Mouse (Mus musculus): ENCODE measurements around the gene Ncoa1. TPM values are rescaled to one million over a fixed set of nuclear protein-coding genes. Genes with fewer than 3 reads are reported as not detected.

Gene Ncoa1
- total and polyA plus RNA-seq, 3 experiments = 36.0 to 65.0 (median 45.0) TPM

GRCm38 (mm10) chr12:4237481-4237880, 239.5 kb downstream of the Ncoa1 start:
- no peak overlapping the region for H3K4me3 ChIP-seq (ENCODE audit: control insufficient read depth in 1 of 2, insufficient read depth in 1 of 2, low read depth in 2 of 2, low read length in 2 of 2)

GRCm38 (mm10) chr12:4233572-4234508, 243.1 kb downstream of the Ncoa1 start, which contains the start of the genes Ptrhd1 and Cenpo:
TSS of gene Ptrhd1 (plus strand) at chr12:4234027.
TSS of gene Cenpo (minus strand) at chr12:4234294.
- DNase-seq (ENCODE audit: low read depth, low spot score) = peak; percentile 99
- H3K79me2 ChIP-seq (ENCODE audit: control insufficient read depth, insufficient read depth, low read length, poor library complexity) = peaks cover 26% of the 10 kb centered on the region
- H3K9me3 ChIP-seq (replicated peaks; ENCODE audit: insufficient read depth, low read length) = no peaks in the 10 kb centered on the region
- H3K4me1 ChIP-seq (ENCODE audit: control insufficient read depth in 1 of 2, insufficient read depth in 2 of 2, low read length in 2 of 2) = peaks cover 0 to 6% of the 10 kb centered on the region in 2 experiments; a peak in 3 of 4 replicates
- no peaks in the 10 kb centered on the region for H3K27me3 ChIP-seq (ENCODE audit: control insufficient read depth in 1 of 2, insufficient read depth in 2 of 2, low read length in 2 of 2)
- peak within 1 kb of the TSS; percentile 84 for H3K9ac ChIP-seq (ENCODE audit: control insufficient read depth, low read depth, low read length, poor library complexity, severe bottlenecking)
- H3K36me3 ChIP-seq (ENCODE audit: control insufficient read depth in 1 of 2, insufficient read depth in 2 of 2, low read length in 2 of 2) = peaks cover 5 to 16% of the 10 kb centered on the region in 2 experiments
- peak within 1 kb of the TSS; percentile 69 to 94 for H3K4me3 ChIP-seq (ENCODE audit: control insufficient read depth in 1 of 2, insufficient read depth in 1 of 2, low read depth in 2 of 2, low read length in 2 of 2)
- peak within 1 kb of the TSS; percentile 95 for H3K27ac ChIP-seq (ENCODE audit: control insufficient read depth, low read depth, low read length)
- peak; percentile 42; the same call in 1 of the 2 replicates for TF ChIP-seq POLR2AphosphoS2 (IDR thresholded peaks at IDR 0.05; ENCODE audit: low read length)
- TF ChIP-seq EP300 (IDR thresholded peaks at IDR 0.05; ENCODE audit: low read depth in 1 of 2, low read length in 2 of 2) = peak in 1 of 2 experiments; percentile 51; a peak in 2 of 4 replicates
- TF ChIP-seq RCOR1 (IDR thresholded peaks at IDR 0.05; ENCODE audit: low read depth, low read length) = no peak
- TF ChIP-seq TBP (IDR thresholded peaks at IDR 0.05; ENCODE audit: low read depth, low read length) = peak; percentile 84
- TF ChIP-seq POLR2AphosphoS5 (IDR thresholded peaks at IDR 0.05; ENCODE audit: borderline replicate concordance, low read depth, low read length) = peak; percentile 30; the same call in 1 of the 2 replicates
- peak; percentile 78 for TF ChIP-seq MXI1 (IDR thresholded peaks at IDR 0.05; ENCODE audit: low read depth, low read length)
- TF ChIP-seq SMC3 (IDR thresholded peaks at IDR 0.05; ENCODE audit: low read depth, low read length) = no peak
- peak; percentile 98 for TF ChIP-seq E2F4 (IDR thresholded peaks at IDR 0.05; ENCODE audit: borderline replicate concordance, low read depth, low read length)
- TF ChIP-seq CHD2 (IDR thresholded peaks at IDR 0.05; ENCODE audit: low read length) = no peak
- peak; percentile 95 for TF ChIP-seq MYB (IDR thresholded peaks at IDR 0.05; ENCODE audit: low read depth, low read length)
- peak; percentile 86 for TF ChIP-seq KAT2A (conservative IDR thresholded peaks at IDR 0.05; ENCODE audit: low read depth, low read length)
- TF ChIP-seq NRF1 (IDR thresholded peaks at IDR 0.05; ENCODE audit: insufficient read depth, low read depth, low read length, poor library complexity, severe bottlenecking) = peak; percentile 99
- TF ChIP-seq BHLHE40 (IDR thresholded peaks at IDR 0.05; ENCODE audit: borderline replicate concordance, low read depth, low read length) = no peak
- no peak for TF ChIP-seq ZNF384 (IDR thresholded peaks at IDR 0.05; ENCODE audit: low read depth, low read length)
- peak; percentile 92 for TF ChIP-seq MYC (IDR thresholded peaks at IDR 0.05; ENCODE audit: low read depth, low read length)
- TF ChIP-seq POLR2A (IDR thresholded peaks at IDR 0.05; ENCODE audit: control insufficient read depth in 1 of 2, insufficient read depth in 1 of 2, low read depth in 1 of 2, low read length in 2 of 2, poor library complexity in 1 of 2) = peak; percentile 48 to 87; a peak in 3 of 4 replicates
- TF ChIP-seq CTCF (IDR thresholded peaks at IDR 0.05 in 2 of 3, conservative IDR thresholded peaks at IDR 0.05 in 1 of 3; ENCODE audit: control insufficient read depth in 1 of 3, insufficient read depth in 1 of 3, low read depth in 2 of 3, low read length in 3 of 3, poor library complexity in 1 of 3, severe bottlenecking in 1 of 3) = no peak
- TF ChIP-seq NELFE (IDR thresholded peaks at IDR 0.05; ENCODE audit: low read depth, low read length) = peak; percentile 82
- peak; percentile 96 for TF ChIP-seq HCFC1 (IDR thresholded peaks at IDR 0.05; ENCODE audit: low read depth, low read length)
- no peak for TF ChIP-seq JUND (IDR thresholded peaks at IDR 0.05; ENCODE audit: low read depth, low read length)
- TF ChIP-seq ETS1 (IDR thresholded peaks at IDR 0.05; ENCODE audit: low read depth, low read length) = peak; percentile 36
- no peak for TF ChIP-seq USF2 (IDR thresholded peaks at IDR 0.05; ENCODE audit: borderline replicate concordance in 1 of 2, insufficient read depth in 1 of 2, low read depth in 1 of 2, low read length in 2 of 2)
- TF ChIP-seq USF1 (IDR thresholded peaks at IDR 0.05; ENCODE audit: low read depth, low read length) = 0 out of 2 replicates have a peak, but pooled peaks have one; percentile 31
- peak; percentile 99 for TF ChIP-seq ELF1 (IDR thresholded peaks at IDR 0.05; ENCODE audit: low read depth, low read length)
- peak; percentile 58; the same call in 1 of the 2 replicates for TF ChIP-seq GATA1 (IDR thresholded peaks at IDR 0.05; ENCODE audit: low read depth, low read length)
- TF ChIP-seq ZMIZ1 (IDR thresholded peaks at IDR 0.05; ENCODE audit: low read depth, low read length) = peak; percentile 67; the same call in 1 of the 2 replicates
- TF ChIP-seq TCF12 (IDR thresholded peaks at IDR 0.05; ENCODE audit: low read depth, low read length) = no peak

More at GRCm38 (mm10) chr12:4237481-4237880, 239.5 kb downstream of the Ncoa1 start:
- no peak for DNase-seq (ENCODE audit: low read depth, low spot score)
- Histone ChIP-seq H3K9ac (ENCODE audit: control insufficient read depth, low read depth, low read length, poor library complexity, severe bottlenecking) (no peak overlapping the region), H3K27ac (ENCODE audit: control insufficient read depth, low read depth, low read length) (no peak overlapping the region), H3K36me3 (ENCODE audit: control insufficient read depth in 1 of 2, insufficient read depth in 2 of 2, low read length in 2 of 2) (peaks cover 0 to 6% of the 10 kb centered on the region in 2 experiments; a peak in 2 of 4 replicates), H3K9me3 (replicated peaks; ENCODE audit: insufficient read depth, low read length) (no peaks in the 10 kb centered on the region), H3K79me2 (ENCODE audit: control insufficient read depth, insufficient read depth, low read length, poor library complexity) (peaks cover 8% of the 10 kb centered on the region), H3K4me1 (ENCODE audit: control insufficient read depth in 1 of 2, insufficient read depth in 2 of 2, low read length in 2 of 2) (peaks cover 0 to 8% of the 10 kb centered on the region in 2 experiments), H3K27me3 (ENCODE audit: control insufficient read depth in 1 of 2, insufficient read depth in 2 of 2, low read length in 2 of 2) (no peaks in the 10 kb centered on the region)
- no peak for TF ChIP-seq POLR2AphosphoS5 (IDR thresholded peaks at IDR 0.05; ENCODE audit: borderline replicate concordance, low read depth, low read length)
- no peak for TF ChIP-seq CHD2 (IDR thresholded peaks at IDR 0.05; ENCODE audit: low read length)
- TF ChIP-seq NRF1 (IDR thresholded peaks at IDR 0.05; ENCODE audit: insufficient read depth, low read depth, low read length, poor library complexity, severe bottlenecking) = no peak
- no peak for TF ChIP-seq ZC3H11A (IDR thresholded peaks at IDR 0.05; ENCODE audit: low read depth, low read length)
- TF ChIP-seq RAD21 (IDR thresholded peaks at IDR 0.05; ENCODE audit: low read depth, low read length) = no peak

All from MEL (cell line).